Mouse (Mus musculus): Measurements from ENCODE around the gene Gca. TPM values are rescaled to one million over a fixed set of nuclear protein-coding genes. Genes with fewer than 3 reads are reported as not detected.
"Not testable (repeated sequence)": the region's sequence is repeated elsewhere in the genome, so short reads cannot be mapped to it uniquely, and the experiment has no call there.

Gene Gca
- polyA plus RNA-seq, 1 experiment from 2014 or later: 0.41 TPM

- Histone ChIP-seq H3K4me2 (no peak overlapping the region), H3K9me3 (no peaks in the 10 kb centered on the region), H3K4me3 (replicated peaks) (no peak overlapping the region), H3K27me3 (no peaks in the 10 kb centered on the region), H3K36me3 (no peaks in the 10 kb centered on the region), H3K27ac (no peak overlapping the region), H3K9ac (replicated peaks) (no peak overlapping the region), H3K4me1 (replicated peaks) (no peaks in the 10 kb centered on the region)
- ATAC-seq (ENCODE audit: insufficient number of reproducible peaks, insufficient read depth, low FRiP score, low TSS enrichment, low read depth): no peak
- 83% methylated on average over 5 of the region's 5 CpGs for WGBS
These were observed 6.2 kb downstream of the Gca start for GRCm38 (mm10) chr2:62670301-62670700.

- WGBS: 81% methylated on average over 4 of the region's 4 CpGs
- Histone ChIP-seq H3K4me1 (replicated peaks) (no peaks in the 10 kb centered on the region), H3K4me3 (replicated peaks) (no peak overlapping the region), H3K27me3 (no peaks in the 10 kb centered on the region), H3K36me3 (no peaks in the 10 kb centered on the region), H3K27ac (no peak overlapping the region), H3K9ac (replicated peaks) (no peak overlapping the region), H3K9me3 (no peaks in the 10 kb centered on the region), H3K4me2 (no peak overlapping the region)
- ATAC-seq (ENCODE audit: insufficient number of reproducible peaks, insufficient read depth, low FRiP score, low TSS enrichment, low read depth): no peak
These were observed 6.7 kb downstream of the Gca start for GRCm38 (mm10) chr2:62670767-62671166.

GRCm38 (mm10) chr2:62672788-62673187 is 8.7 kb downstream of the Gca start:
- ATAC-seq (ENCODE audit: insufficient number of reproducible peaks, insufficient read depth, low FRiP score, low TSS enrichment, low read depth): no peak
- 88% methylated on average over 5 of the region's 5 CpGs for WGBS
- H3K4me2 ChIP-seq: no peak overlapping the region
- H3K4me3 ChIP-seq (replicated peaks): no peak overlapping the region
- H3K27ac ChIP-seq: no peak overlapping the region
- no peak overlapping the region for H3K9ac ChIP-seq (replicated peaks)
- H3K9me3 ChIP-seq: no peaks in the 10 kb centered on the region
- H3K27me3 ChIP-seq: no peaks in the 10 kb centered on the region
- H3K36me3 ChIP-seq: no peaks in the 10 kb centered on the region
- no peaks in the 10 kb centered on the region for H3K4me1 ChIP-seq (replicated peaks)

- no peaks in the 10 kb centered on the region for H3K27me3 ChIP-seq
- 70% methylated on average over 8 of the region's 8 CpGs for WGBS
- no peak for ATAC-seq (ENCODE audit: insufficient number of reproducible peaks, insufficient read depth, low FRiP score, low TSS enrichment, low read depth)
These were observed 17.6 kb downstream of the Gca start for GRCm38 (mm10) chr2:62681667-62682066.

GRCm38 (mm10) chr2:62684989-62685595 is 21.0 kb downstream of the Gca start:
- Histone ChIP-seq H3K9ac (replicated peaks) (no peak overlapping the region), H3K4me1 (replicated peaks) (no peaks in the 10 kb centered on the region), H3K4me2 (no peak overlapping the region), H3K27ac (no peak overlapping the region), H3K36me3 (no peaks in the 10 kb centered on the region), H3K9me3 (no peaks in the 10 kb centered on the region), H3K27me3 (no peaks in the 10 kb centered on the region), H3K4me3 (replicated peaks) (no peak overlapping the region)
- no peak for ATAC-seq (ENCODE audit: insufficient number of reproducible peaks, insufficient read depth, low FRiP score, low TSS enrichment, low read depth)
- 64% methylated on average over 3 of the region's 3 CpGs for WGBS

More at GRCm38 (mm10) chr2:62681667-62682066, 17.6 kb downstream of the Gca start:
- Histone ChIP-seq H3K36me3 (no peaks in the 10 kb centered on the region), H3K4me2 (no peak overlapping the region), H3K27ac (no peak overlapping the region), H3K9me3 (no peaks in the 10 kb centered on the region), H3K9ac (replicated peaks) (no peak overlapping the region), H3K4me3 (replicated peaks) (no peak overlapping the region), H3K4me1 (replicated peaks) (no peaks in the 10 kb centered on the region)

- H3K4me3 ChIP-seq (replicated peaks): no peak overlapping the region
- no peaks in the 10 kb centered on the region for H3K36me3 ChIP-seq
- no peak overlapping the region for H3K27ac ChIP-seq
- 88% methylated on average over 6 of the region's 6 CpGs for WGBS
- H3K9ac ChIP-seq (replicated peaks): no peak overlapping the region
- no peaks in the 10 kb centered on the region for H3K27me3 ChIP-seq
- H3K4me1 ChIP-seq (replicated peaks): no peaks in the 10 kb centered on the region
- H3K9me3 ChIP-seq: no peaks in the 10 kb centered on the region
- H3K4me2 ChIP-seq: no peak overlapping the region
- no peak for ATAC-seq (ENCODE audit: insufficient number of reproducible peaks, insufficient read depth, low FRiP score, low TSS enrichment, low read depth)
These were observed 21.8 kb downstream of the Gca start for GRCm38 (mm10) chr2:62685934-62686333.

- no peak overlapping the region for H3K9ac ChIP-seq (replicated peaks)
- H3K4me3 ChIP-seq (replicated peaks): no peak overlapping the region
- no peak for ATAC-seq (ENCODE audit: insufficient number of reproducible peaks, insufficient read depth, low FRiP score, low TSS enrichment, low read depth)
- no peaks in the 10 kb centered on the region for H3K36me3 ChIP-seq
- WGBS: 89% methylated on average over 3 of the region's 3 CpGs
- H3K27ac ChIP-seq: no peak overlapping the region
- H3K9me3 ChIP-seq: no peaks in the 10 kb centered on the region
- H3K4me1 ChIP-seq (replicated peaks): no peaks in the 10 kb centered on the region
- H3K4me2 ChIP-seq: no peak overlapping the region
- no peaks in the 10 kb centered on the region for H3K27me3 ChIP-seq
These were observed 42.2 kb downstream of the Gca start for GRCm38 (mm10) chr2:62706313-62706712.

- H3K27ac ChIP-seq: no peak overlapping the region
- WGBS: 76% methylated on average over 1 of the region's 1 CpGs
- no peaks in the 10 kb centered on the region for H3K36me3 ChIP-seq
- no peaks in the 10 kb centered on the region for H3K27me3 ChIP-seq
- no peak overlapping the region for H3K4me3 ChIP-seq (replicated peaks)
- H3K4me2 ChIP-seq: no peak overlapping the region
- no peaks in the 10 kb centered on the region for H3K4me1 ChIP-seq (replicated peaks)
- ATAC-seq (ENCODE audit: insufficient number of reproducible peaks, insufficient read depth, low FRiP score, low TSS enrichment, low read depth): no peak
- H3K9ac ChIP-seq (replicated peaks): no peak overlapping the region
- no peaks in the 10 kb centered on the region for H3K9me3 ChIP-seq
These were observed 45.5 kb downstream of the Gca start for GRCm38 (mm10) chr2:62709633-62710032.

- not testable (repeated sequence) for H3K36me3 ChIP-seq; ATAC-seq (ENCODE audit: insufficient number of reproducible peaks, insufficient read depth, low FRiP score, low TSS enrichment, low read depth); H3K4me1 ChIP-seq (replicated peaks); H3K4me3 ChIP-seq (replicated peaks); H3K9me3 ChIP-seq; H3K4me2 ChIP-seq; H3K9ac ChIP-seq (replicated peaks); H3K27me3 ChIP-seq; H3K27ac ChIP-seq
- WGBS: 91% methylated on average over 4 of the region's 4 CpGs
These were observed 50.3 kb downstream of the Gca start for GRCm38 (mm10) chr2:62714362-62714761.

- WGBS: 92% methylated on average over 4 of the region's 4 CpGs
- H3K27me3 ChIP-seq: no peaks in the 10 kb centered on the region
These were observed 51.2 kb downstream of the Gca start for GRCm38 (mm10) chr2:62715260-62715659.

GRCm38 (mm10) chr2:62717270-62717669 is 53.2 kb downstream of the Gca start:
- 82% methylated on average over 6 of the region's 6 CpGs for WGBS
- Histone ChIP-seq H3K9me3 (no peaks in the 10 kb centered on the region), H3K27ac (no peak overlapping the region), H3K4me2 (no peak overlapping the region), H3K4me3 (replicated peaks) (no peak overlapping the region), H3K9ac (replicated peaks) (no peak overlapping the region), H3K36me3 (no peaks in the 10 kb centered on the region), H3K4me1 (replicated peaks) (no peaks in the 10 kb centered on the region), H3K27me3 (no peaks in the 10 kb centered on the region)
- no peak for ATAC-seq (ENCODE audit: insufficient number of reproducible peaks, insufficient read depth, low FRiP score, low TSS enrichment, low read depth)

More at GRCm38 (mm10) chr2:62715260-62715659, 51.2 kb downstream of the Gca start:
- Histone ChIP-seq H3K4me2 (no peak overlapping the region), H3K9me3 (no peaks in the 10 kb centered on the region), H3K4me1 (replicated peaks) (no peaks in the 10 kb centered on the region), H3K4me3 (replicated peaks) (no peak overlapping the region), H3K27ac (no peak overlapping the region), H3K36me3 (no peaks in the 10 kb centered on the region), H3K9ac (replicated peaks) (no peak overlapping the region)
- ATAC-seq (ENCODE audit: insufficient number of reproducible peaks, insufficient read depth, low FRiP score, low TSS enrichment, low read depth): no peak

- H3K4me1 ChIP-seq (replicated peaks): no peaks in the 10 kb centered on the region
- H3K4me2 ChIP-seq: no peak overlapping the region
- no peaks in the 10 kb centered on the region for H3K36me3 ChIP-seq
- H3K4me3 ChIP-seq (replicated peaks): no peak overlapping the region
- H3K27ac ChIP-seq: no peak overlapping the region
- no peak overlapping the region for H3K9ac ChIP-seq (replicated peaks)
- no peaks in the 10 kb centered on the region for H3K27me3 ChIP-seq
- H3K9me3 ChIP-seq: no peaks in the 10 kb centered on the region
- 57% methylated on average over 1 of the region's 1 CpGs for WGBS
- ATAC-seq (ENCODE audit: insufficient number of reproducible peaks, insufficient read depth, low FRiP score, low TSS enrichment, low read depth): no peak
These were observed 54.3 kb downstream of the Gca start for GRCm38 (mm10) chr2:62718411-62718810.

Measured in limb, embryonic 12.5 days (tissue).